Mouse (Mus musculus) olfactory bulb, adult 2 months (tissue): ENCODE results near the gene Foxs1. TPM values are rescaled to one million over a fixed set of nuclear protein-coding genes. Genes with fewer than 3 reads are reported as not detected.

Experiments used
- H3K27ac ChIP-seq: fragments of 200-500 bp; 2 replicates; pipeline ENCODE4 v1.5.1; 2012; ENCODE audit warnings: low read depth, low read length; ENCODE audit not compliant: insufficient read depth
- H3K4me1 ChIP-seq: fragments of 200-500 bp; 2 replicates; pipeline ENCODE4 v1.6.1; 2012; ENCODE audit warnings: low read length; ENCODE audit not compliant: control insufficient read depth, insufficient read depth
- H3K4me3 ChIP-seq: fragments of 200-500 bp; 2 replicates; pipeline ENCODE4 v1.5.1; 2012; ENCODE audit warnings: mild to moderate bottlenecking, low read depth, low read length, moderate library complexity; ENCODE audit not compliant: insufficient read depth
- CTCF ChIP-seq: fragments of 200-500 bp; IDR thresholded peaks from 2 replicates; pipeline ENCODE4 v1.5.1; 2012; ENCODE audit warnings: low read depth, mild to moderate bottlenecking, low read length, moderate library complexity; ENCODE audit not compliant: insufficient read depth
- POLR2A ChIP-seq: fragments of 200-500 bp; IDR thresholded peaks from 2 replicates; pipeline ENCODE4 v1.6.1; 2012; ENCODE audit warnings: mild to moderate bottlenecking, low read depth, low read length, moderate library complexity; ENCODE audit not compliant: insufficient read depth
- WGBS: fragments of 180-500 bp; shearing (Covaris S2); methylation state at CpG from one replicate; pipeline ENCODE4 v1.1.7; 2018; 5-methylcytosine and 5-hydroxymethylcytosine counted together
- polyA plus RNA-seq: library from polyadenylated mRNA; stranded (reverse); fragments of >200 nt; gene quantifications from 2 replicates; pipeline ENCODE4 v1.2.4, GENCODE M21; 2012; ENCODE audit warnings: low replicate concordance; ENCODE audit not compliant: missing spikeins, insufficient read depth, insufficient read length

Foxs1 gene
- polyA plus RNA-seq, 1 experiment = not detected

- H3K27ac ChIP-seq = no peak overlapping the region
- 86% methylated on average over 5 of the region's 5 CpGs for WGBS
- no peak for TF ChIP-seq POLR2A
- TF ChIP-seq CTCF = no peak
- peaks cover 13% of the 10 kb centered on the region; the same call in 1 of the 2 replicates for H3K4me1 ChIP-seq
- no peak overlapping the region for H3K4me3 ChIP-seq
These were observed 15.5 kb upstream of the Foxs1 start for GRCm38 (mm10) chr2:152948438-152949020.

- TF ChIP-seq CTCF = no peak
- WGBS = 45% methylated on average over 7 of the region's 7 CpGs
- peaks cover 21% of the 10 kb centered on the region for H3K4me1 ChIP-seq
- no peak overlapping the region for H3K4me3 ChIP-seq
- no peak overlapping the region for H3K27ac ChIP-seq
These were observed 14.1 kb upstream of the Foxs1 start for GRCm38 (mm10) chr2:152947098-152947497.

GRCm38 (mm10) chr2:152944013-152944412 lies 11.0 kb upstream of the Foxs1 start:
- Histone ChIP-seq H3K27ac (no peak overlapping the region), H3K4me1 (peaks cover 9% of the 10 kb centered on the region), H3K4me3 (no peak overlapping the region)
- WGBS = 61% methylated on average over 9 of the region's 9 CpGs
- no peak for TF ChIP-seq CTCF
- no peak for TF ChIP-seq POLR2A

- Histone ChIP-seq H3K27ac (no peak overlapping the region), H3K4me3 (no peak overlapping the region), H3K4me1 (peaks cover 9% of the 10 kb centered on the region)
- TF ChIP-seq POLR2A = no peak
- no peak for TF ChIP-seq CTCF
- WGBS = 9% methylated on average over 8 of the region's 8 CpGs
These were observed 10.6 kb upstream of the Foxs1 start for GRCm38 (mm10) chr2:152943568-152943967.

- peaks cover 9% of the 10 kb centered on the region for H3K4me1 ChIP-seq
- 1% methylated on average over 65 of the region's 65 CpGs for WGBS
- peak overlapping the region; percentile 32 for H3K4me3 ChIP-seq
- TF ChIP-seq CTCF = no peak
- TF ChIP-seq POLR2A = no peak
- H3K27ac ChIP-seq = no peak overlapping the region
These were observed 10.0 kb upstream of the Foxs1 start for GRCm38 (mm10) chr2:152942898-152943515.

GRCm38 (mm10) chr2:152941776-152942175 lies 8.8 kb upstream of the Foxs1 start:
- H3K4me3 ChIP-seq = no peak overlapping the region
- peaks cover 9% of the 10 kb centered on the region for H3K4me1 ChIP-seq
- no peak overlapping the region for H3K27ac ChIP-seq
- 52% methylated on average over 7 of the region's 7 CpGs for WGBS
- no peak for TF ChIP-seq CTCF
- no peak for TF ChIP-seq POLR2A

- no peak for TF ChIP-seq POLR2A
- TF ChIP-seq CTCF = no peak
- 70% methylated on average over 6 of the region's 6 CpGs for WGBS
- peaks cover 9% of the 10 kb centered on the region for H3K4me1 ChIP-seq
These were observed 8.1 kb upstream of the Foxs1 start for GRCm38 (mm10) chr2:152941106-152941505.

GRCm38 (mm10) chr2:152939846-152940245 lies 6.8 kb upstream of the Foxs1 start:
- H3K4me3 ChIP-seq = no peak overlapping the region
- H3K4me1 ChIP-seq = peaks cover 9% of the 10 kb centered on the region
- TF ChIP-seq CTCF = peak; percentile 15; the same call in 1 of the 2 replicates
- no peak for TF ChIP-seq POLR2A
- WGBS = 20% methylated on average over 4 of the region's 4 CpGs
- H3K27ac ChIP-seq = no peak overlapping the region

More at GRCm38 (mm10) chr2:152941106-152941505, 8.1 kb upstream of the Foxs1 start:
- H3K27ac ChIP-seq = no peak overlapping the region
- H3K4me3 ChIP-seq = no peak overlapping the region

- TF ChIP-seq CTCF = peak; percentile 14; the same call in 1 of the 2 replicates
- TF ChIP-seq POLR2A = no peak
- WGBS = 49% methylated on average over 5 of the region's 5 CpGs
These were observed 606 bp upstream of the Foxs1 start for GRCm38 (mm10) chr2:152933614-152934013.

More at GRCm38 (mm10) chr2:152933614-152934013, 606 bp upstream of the Foxs1 start:
- Histone ChIP-seq H3K4me1 (peaks cover 7% of the 10 kb centered on the region; the same call in 1 of the 2 replicates), H3K27ac (no peak overlapping the region), H3K4me3 (no peak overlapping the region)
